Mouse (Mus musculus) heart, adult 2 months (tissue): ENCODE measurements around the gene Sesn2. TPM values are rescaled to one million over a fixed set of nuclear protein-coding genes. Genes with fewer than 3 reads are reported as not detected.
"Not testable (repeated sequence)": the region's sequence is repeated elsewhere in the genome, so short reads cannot be mapped to it uniquely, and the experiment has no call there.

Experiments
- DNase-seq, 2 experiments: peaks; one replicate each; pipeline ENCODE4 v3.0.0; 2021
- H3K27ac ChIP-seq: fragments of 200-600 bp; 2 replicates; pipeline ENCODE4 v1.8.1; 2022
- H3K27me3 ChIP-seq: fragments of 200-500 bp; 2 replicates; pipeline ENCODE4 v1.6.1; 2012; ENCODE audit warnings: mild to moderate bottlenecking, low read length, inconsistent platforms, mixed read lengths; ENCODE audit not compliant: control insufficient read depth, insufficient read depth
- H3K36me3 ChIP-seq: fragments of 200-500 bp; 2 replicates; pipeline ENCODE4 v1.6.1; 2012; ENCODE audit warnings: low read length, inconsistent platforms; ENCODE audit not compliant: control insufficient read depth, insufficient read depth
- H3K4me1 ChIP-seq: fragments of 200-500 bp; 2 replicates; pipeline ENCODE4 v1.6.1; 2011; ENCODE audit warnings: low read length; ENCODE audit not compliant: control insufficient read depth, insufficient read depth
- H3K4me3 ChIP-seq: fragments of 200-600 bp; 2 replicates; pipeline ENCODE4 v1.8.1; 2022
- H3K79me2 ChIP-seq: fragments of 200-500 bp; replicated peaks from 2 replicates; pipeline ENCODE4 v1.6.1; 2012; ENCODE audit warnings: mild to moderate bottlenecking, inconsistent platforms, low read length, moderate library complexity, mixed read lengths; ENCODE audit not compliant: control insufficient read depth, insufficient read depth
- H3K9ac ChIP-seq: fragments of 200-500 bp; 2 replicates; pipeline ENCODE4 v1.6.1; 2012; ENCODE audit warnings: low read depth, mild to moderate bottlenecking, control low read depth, inconsistent platforms, low read length, mixed read lengths
- CTCF ChIP-seq: fragments of 200-600 bp; IDR thresholded peaks from 2 replicates; pipeline ENCODE4 v1.8.1; 2022; ENCODE audit warnings: antibody characterized with exemption, mild to moderate bottlenecking, moderate library complexity
- EP300 ChIP-seq: fragments of 200-500 bp; IDR thresholded peaks from 2 replicates; pipeline ENCODE4 v1.6.1; 2011; ENCODE audit warnings: low read depth, low read length, control low read depth; ENCODE audit not compliant: insufficient read depth
- POLR2A ChIP-seq: fragments of 200-500 bp; IDR thresholded peaks from 2 replicates; pipeline ENCODE4 v1.6.1; 2011; ENCODE audit warnings: mild to moderate bottlenecking, low read depth, low read length, control low read depth; ENCODE audit not compliant: insufficient read depth
- WGBS: fragments of 180-500 bp; shearing (Covaris S2); methylation state at CpG from one replicate; pipeline ENCODE4 v1.1.7; 2018; 5-methylcytosine and 5-hydroxymethylcytosine counted together
- intact Hi-C: fragments of 180-260 bp; cut with DNase I; formaldehyde crosslinking; loops from one replicate; pipeline ENCODE4 v1.15.1; 2025
- polyA plus RNA-seq: library from polyadenylated mRNA; depleted of rRNA; stranded (reverse); fragments of >200 nt; gene quantifications from 2 replicates; pipeline ENCODE4 v1.2.3, GENCODE M21; 2012
- total RNA-seq, 2 experiments: library from RNA; stranded (reverse); gene quantifications; 2 replicates each; pipeline ENCODE4 v1.2.3; 2021

Sesn2 gene
- total and polyA plus RNA-seq, 3 experiments: 2.5 to 3.4 (median 3.3) TPM

DNA sequence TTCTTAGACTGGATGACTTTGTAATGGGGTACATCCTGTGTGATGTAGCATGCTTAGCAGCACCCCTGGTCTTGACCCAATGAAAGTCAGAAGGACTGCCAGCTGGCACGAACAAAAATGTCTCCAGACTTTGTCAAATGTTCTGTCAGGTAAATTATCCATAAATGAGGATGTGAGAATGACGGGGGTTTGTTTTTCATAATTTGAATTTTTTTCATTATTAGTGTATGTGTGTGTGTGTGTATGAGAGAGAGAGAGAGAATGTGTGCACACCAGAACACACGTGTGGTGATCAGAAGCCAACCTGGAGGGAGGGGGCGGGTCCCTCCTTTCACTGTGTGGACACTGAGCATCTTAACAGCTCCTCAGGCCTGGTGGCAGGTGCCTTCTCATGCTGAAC, 26.1 kb downstream of the Sesn2 start:
- H3K4me3 ChIP-seq: no peak overlapping the region

DNA sequence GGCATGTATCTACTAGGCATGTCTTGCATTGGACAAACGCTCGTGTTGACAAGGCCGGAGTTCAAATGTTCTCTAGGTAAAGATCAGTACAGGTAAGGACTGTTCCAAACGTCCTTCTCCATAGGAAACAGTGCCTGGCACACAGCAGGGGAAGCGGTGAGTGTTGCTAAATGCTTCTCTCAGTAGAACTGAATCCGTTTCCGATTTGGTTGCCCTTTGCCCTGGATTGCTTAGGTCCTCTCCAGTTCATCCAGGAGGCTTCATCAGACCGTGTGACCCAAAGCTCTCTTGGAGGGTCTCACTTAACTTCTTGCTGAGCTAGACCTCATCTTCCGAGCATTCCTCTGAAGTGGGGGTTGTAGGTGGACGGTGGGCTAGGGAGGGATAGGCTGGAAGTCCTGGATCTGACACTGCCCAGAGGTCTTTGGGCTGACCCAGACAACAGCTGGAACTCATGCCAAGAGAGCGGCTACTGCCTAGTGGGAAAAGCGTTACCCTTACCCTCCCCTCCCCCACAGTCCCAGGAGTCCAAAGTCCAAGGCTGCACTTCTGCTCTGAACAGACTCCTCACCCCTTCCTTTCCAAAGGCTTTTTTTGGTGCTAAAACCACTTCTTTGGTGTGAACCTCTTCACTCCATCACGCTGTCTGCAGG, 27.2 kb downstream of the Sesn2 start:
- H3K27me3 ChIP-seq: no peaks in the 10 kb centered on the region
- intact Hi-C loops: no loop called here
- no peak overlapping the region for H3K4me3 ChIP-seq
- no peak overlapping the region for H3K9ac ChIP-seq
- no peaks in the 10 kb centered on the region for H3K79me2 ChIP-seq
- no peak for DNase-seq
- no peaks in the 10 kb centered on the region for H3K36me3 ChIP-seq
- TF ChIP-seq CTCF (no peak), EP300 (no peak), POLR2A (no peak)
- no peak overlapping the region for H3K27ac ChIP-seq
- 56% methylated on average over 13 of the region's 13 CpGs for WGBS
- H3K4me1 ChIP-seq: no peaks in the 10 kb centered on the region

More for the DNA sequence above, 26.1 kb downstream of the Sesn2 start:
- H3K27ac ChIP-seq: no peak overlapping the region
- no peaks in the 10 kb centered on the region; the same call in 1 of the 2 replicates for H3K4me1 ChIP-seq
- H3K9ac ChIP-seq: no peak overlapping the region
- no peaks in the 10 kb centered on the region for H3K36me3 ChIP-seq
- 78% methylated on average over 4 of the region's 4 CpGs for WGBS
- intact Hi-C loops: no loop called here
- H3K27me3 ChIP-seq: no peaks in the 10 kb centered on the region
- H3K79me2 ChIP-seq: no peaks in the 10 kb centered on the region
- TF ChIP-seq CTCF: no peak
- no peak for TF ChIP-seq EP300
- no peak for TF ChIP-seq POLR2A
- no peak for DNase-seq

DNA sequence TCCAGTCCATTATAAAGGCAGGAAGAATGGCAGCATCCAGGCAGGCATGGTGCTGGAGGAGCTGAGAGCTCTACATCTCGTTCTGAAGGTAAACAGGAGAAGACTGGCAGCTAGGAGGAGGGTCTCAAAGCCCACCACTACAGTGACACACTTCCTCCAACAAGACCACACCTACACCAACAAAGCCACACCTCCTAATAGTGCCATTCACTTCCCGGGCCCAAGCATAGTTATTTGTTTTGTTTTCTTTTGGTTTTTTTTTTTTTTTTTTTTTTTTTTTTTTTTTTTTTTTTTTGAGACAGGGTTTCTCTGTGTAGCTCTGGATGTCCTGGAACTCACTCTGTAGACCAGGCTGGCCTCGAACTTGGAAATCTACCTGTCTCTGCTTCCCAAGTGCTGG, 28.2 kb downstream of the Sesn2 start:
- 66% methylated on average over 3 of the region's 3 CpGs for WGBS
- H3K4me3 ChIP-seq, H3K4me1 ChIP-seq, H3K79me2 ChIP-seq, intact Hi-C loops, H3K9ac ChIP-seq, H3K36me3 ChIP-seq, H3K27ac ChIP-seq, H3K27me3 ChIP-seq, DNase-seq: not testable (repeated sequence)

DNA sequence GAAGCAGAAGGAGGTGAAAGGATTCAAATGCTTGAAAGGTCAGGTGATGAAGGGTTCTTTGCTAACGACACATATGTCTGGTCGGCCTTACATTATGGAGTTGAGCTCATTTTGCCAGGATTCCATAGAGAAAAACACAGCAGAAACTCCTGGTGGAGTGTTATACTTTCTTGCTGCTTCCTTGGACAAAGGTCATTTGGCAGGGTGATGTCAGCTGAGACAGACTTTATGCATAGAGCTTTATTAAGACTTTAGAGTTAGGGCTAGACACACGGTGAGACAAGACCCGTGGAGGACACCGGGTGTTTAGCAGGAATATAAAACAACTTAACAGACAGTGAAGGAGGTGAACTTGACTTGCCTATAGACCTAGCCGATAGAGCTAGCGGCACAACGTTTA, 32.5 kb downstream of the Sesn2 start:
- 89% methylated on average over 8 of the region's 8 CpGs for WGBS

DNA sequence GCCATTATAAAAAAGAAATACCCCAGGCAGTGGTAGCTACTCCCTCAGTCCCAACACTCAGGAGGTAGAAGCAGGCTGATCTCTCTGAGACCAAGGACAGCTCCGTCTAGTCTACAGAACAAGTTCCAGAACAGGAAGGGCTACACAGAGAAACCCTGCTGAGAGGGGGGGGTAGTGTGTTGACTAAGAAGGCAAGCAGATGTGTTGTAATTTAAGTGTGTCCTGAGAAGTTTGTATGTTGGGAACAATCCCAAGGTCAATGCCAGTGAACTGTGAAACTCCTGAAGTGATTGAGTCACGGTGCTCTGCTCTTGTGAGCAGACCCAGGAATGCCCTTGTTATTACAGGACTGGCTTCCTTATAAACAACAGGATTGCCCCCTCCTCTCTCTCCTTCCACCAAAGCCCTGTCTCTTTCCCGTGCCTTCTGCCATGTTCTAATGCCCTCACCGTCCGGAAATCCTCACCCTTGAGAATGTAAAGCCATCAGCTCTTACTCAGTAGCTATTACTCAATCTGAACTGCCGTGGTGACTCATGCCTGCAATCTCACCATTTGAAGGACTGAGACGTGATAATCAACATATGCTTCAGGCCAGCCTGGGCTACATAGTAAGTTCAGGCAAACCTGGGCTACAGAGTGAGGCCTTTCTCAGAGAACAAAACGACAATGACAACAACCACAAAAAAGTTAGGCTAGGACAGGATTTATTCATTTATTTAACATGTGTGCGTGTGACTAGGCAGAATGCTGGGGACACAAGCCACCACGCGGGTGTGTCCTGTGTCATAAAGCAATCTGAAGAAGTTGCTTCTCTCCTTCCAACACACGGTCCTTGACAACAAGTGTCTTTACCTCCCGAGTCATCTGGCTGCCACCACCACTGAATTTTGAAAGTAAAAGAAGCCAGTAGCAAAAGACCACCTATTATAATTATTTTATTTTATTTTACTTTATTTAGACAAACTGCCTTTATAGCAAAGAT, 34.1 kb downstream of the Sesn2 start:
- intact Hi-C loops: no loop called here
- H3K27ac ChIP-seq: no peak overlapping the region
- H3K4me3 ChIP-seq: no peak overlapping the region
- no peaks in the 10 kb centered on the region for H3K79me2 ChIP-seq
- H3K27me3 ChIP-seq: no peaks in the 10 kb centered on the region
- H3K4me1 ChIP-seq: no peaks in the 10 kb centered on the region
- WGBS: 65% methylated on average over 13 of the region's 13 CpGs
- H3K36me3 ChIP-seq: no peaks in the 10 kb centered on the region
- H3K9ac ChIP-seq: no peak overlapping the region
- no peak for TF ChIP-seq EP300
- TF ChIP-seq CTCF: no peak
- no peak for TF ChIP-seq POLR2A
- no peak for DNase-seq

More for the DNA sequence above, 32.5 kb downstream of the Sesn2 start:
- intact Hi-C loops: no loop called here
- Histone ChIP-seq H3K4me3 (no peak overlapping the region), H3K36me3 (no peaks in the 10 kb centered on the region), H3K27ac (no peak overlapping the region), H3K9ac (no peak overlapping the region), H3K79me2 (no peaks in the 10 kb centered on the region), H3K4me1 (no peaks in the 10 kb centered on the region), H3K27me3 (no peaks in the 10 kb centered on the region)
- TF ChIP-seq CTCF (no peak), EP300 (no peak), POLR2A (no peak)
- no peak for DNase-seq

DNA sequence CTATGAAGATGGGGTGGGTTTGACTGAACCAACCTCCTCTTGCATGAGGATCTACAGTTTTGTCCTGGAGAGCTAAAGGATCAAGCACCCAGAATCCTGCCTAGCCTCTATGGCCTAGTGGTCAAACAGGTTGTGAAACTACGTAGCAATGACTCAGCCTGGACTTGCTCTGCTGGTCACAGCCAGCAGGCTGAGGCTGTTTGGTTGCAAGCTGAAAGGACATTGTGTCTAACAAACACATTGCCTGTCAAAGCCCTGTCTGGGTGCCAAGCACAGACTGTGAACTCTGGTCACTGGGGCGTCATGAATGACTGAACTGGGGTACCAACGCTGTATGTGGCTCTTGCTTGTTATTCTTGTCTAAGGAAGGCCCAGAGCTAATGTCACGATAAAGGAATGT, 35.7 kb downstream of the Sesn2 start:
- H3K79me2 ChIP-seq: no peaks in the 10 kb centered on the region
- 82% methylated on average over 4 of the region's 4 CpGs for WGBS
- intact Hi-C loops: no loop called here
- no peak for DNase-seq
- H3K27me3 ChIP-seq: no peaks in the 10 kb centered on the region
- H3K27ac ChIP-seq: no peak overlapping the region
- H3K4me3 ChIP-seq: no peak overlapping the region
- H3K36me3 ChIP-seq: no peaks in the 10 kb centered on the region
- TF ChIP-seq POLR2A (no peak), EP300 (no peak), CTCF (no peak)
- H3K9ac ChIP-seq: no peak overlapping the region
- H3K4me1 ChIP-seq: no peaks in the 10 kb centered on the region
